Mouse (Mus musculus): Measurements from ENCODE around the gene Tmem231. TPM values are rescaled to one million over a fixed set of nuclear protein-coding genes. Genes with fewer than 3 reads are reported as not detected.

Tmem231 gene
- 14.6 and 14.8 TPM in 2 replicates for polyA plus RNA-seq (2015; fragmentation: Nextera tagmentation; extraction: Ambion mirVana)

DNA sequence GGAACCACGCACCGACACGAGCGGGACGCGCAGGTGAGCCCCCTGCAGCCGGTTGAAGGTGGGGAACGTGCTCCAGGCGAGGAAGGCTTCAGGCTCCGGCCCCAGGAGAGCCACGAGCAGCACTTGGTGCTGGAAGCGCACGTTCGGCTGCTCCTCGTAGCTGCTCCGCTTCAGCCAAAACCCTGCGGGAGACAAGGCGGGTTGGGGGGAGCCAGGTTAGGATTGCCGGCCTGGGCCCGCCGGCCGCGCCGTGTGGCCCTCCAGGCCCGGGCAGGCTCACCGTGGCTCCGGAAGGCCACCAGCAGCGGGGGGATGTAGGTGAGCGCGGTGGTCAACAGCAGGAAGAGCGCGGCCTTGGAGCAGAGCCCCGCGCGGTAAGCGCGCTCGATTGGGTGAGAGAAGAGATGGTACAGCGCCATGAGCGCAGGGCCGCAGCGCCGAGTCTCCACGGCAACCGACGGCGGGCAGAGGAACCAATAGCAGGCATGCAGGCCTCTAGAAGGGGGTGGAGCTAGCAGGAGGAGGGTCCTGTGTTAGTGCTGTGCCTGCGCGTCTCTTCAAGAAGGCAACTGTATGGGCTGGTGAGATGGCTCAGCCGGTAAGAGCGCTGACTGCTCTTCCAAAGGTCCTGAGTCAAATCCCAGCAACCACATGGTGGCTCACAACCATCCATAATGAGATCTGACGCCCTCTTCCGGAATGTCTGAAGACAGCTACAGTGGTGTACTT, at the start of gene Tmem231:
Tmem231 (minus strand) TSS at position 534 of the 729 bp plus-strand sequence.
- under 1% methylated on average over 53 of the region's 53 CpGs for WGBS
- H3K4me3 ChIP-seq: peak within 1 kb of the TSS; percentile 79
- ATAC-seq: peak; percentile 100
- H3K27ac ChIP-seq: peak within 1 kb of the TSS; percentile 90
- no peaks in the 10 kb centered on the region for H3K27me3 ChIP-seq
- H3K9me3 ChIP-seq (replicated peaks): no peaks in the 10 kb centered on the region
- H3K4me1 ChIP-seq: peaks cover 20% of the 10 kb centered on the region
- H3K9ac ChIP-seq: peak within 1 kb of the TSS; percentile 85
- no peaks in the 10 kb centered on the region for H3K36me3 ChIP-seq (ENCODE audit: poor library complexity, severe bottlenecking)
- peak within 1 kb of the TSS; percentile 92 for H3K4me2 ChIP-seq

- Histone ChIP-seq H3K4me2 (no peak overlapping the region), H3K27ac (no peak overlapping the region), H3K4me3 (no peak overlapping the region), H3K9me3 (replicated peaks) (no peaks in the 10 kb centered on the region), H3K4me1 (no peaks in the 10 kb centered on the region), H3K9ac (no peak overlapping the region), H3K36me3 (ENCODE audit: poor library complexity, severe bottlenecking) (peaks cover 66% of the 10 kb centered on the region), H3K27me3 (no peaks in the 10 kb centered on the region)
- no peak for ATAC-seq
- WGBS: 80% methylated on average over 7 of the region's 7 CpGs
Observed at GRCm38 (mm10) chr8:111982116-111982515, 48.4 kb upstream of the Tmem231 start.

GRCm38 (mm10) chr8:111978147-111978546, 44.5 kb upstream of the Tmem231 start:
- no peak overlapping the region for H3K9ac ChIP-seq
- H3K9me3 ChIP-seq (replicated peaks): no peaks in the 10 kb centered on the region
- H3K27ac ChIP-seq: no peak overlapping the region
- H3K27me3 ChIP-seq: no peaks in the 10 kb centered on the region
- 81% methylated on average over 10 of the region's 10 CpGs for WGBS
- no peak for ATAC-seq
- no peaks in the 10 kb centered on the region for H3K4me1 ChIP-seq
- H3K36me3 ChIP-seq (ENCODE audit: poor library complexity, severe bottlenecking): peaks cover 53% of the 10 kb centered on the region
- no peak overlapping the region for H3K4me2 ChIP-seq
- H3K4me3 ChIP-seq: no peak overlapping the region

- H3K27ac ChIP-seq: no peak overlapping the region
- H3K4me2 ChIP-seq: no peak overlapping the region
- no peak for ATAC-seq
- WGBS: 88% methylated on average over 2 of the region's 2 CpGs
- no peak overlapping the region for H3K9ac ChIP-seq
- H3K9me3 ChIP-seq (replicated peaks): no peaks in the 10 kb centered on the region
- H3K4me1 ChIP-seq: no peaks in the 10 kb centered on the region
- no peaks in the 10 kb centered on the region for H3K27me3 ChIP-seq
- H3K4me3 ChIP-seq: no peak overlapping the region
- H3K36me3 ChIP-seq (ENCODE audit: poor library complexity, severe bottlenecking): peaks cover 55% of the 10 kb centered on the region
Observed at GRCm38 (mm10) chr8:111976326-111976725, 42.6 kb upstream of the Tmem231 start.

GRCm38 (mm10) chr8:111975706-111976105, 42.0 kb upstream of the Tmem231 start:
- 93% methylated on average over 2 of the region's 2 CpGs for WGBS

GRCm38 (mm10) chr8:111974138-111974537, 40.5 kb upstream of the Tmem231 start:
- 98% methylated on average over 12 of the region's 12 CpGs for WGBS
- H3K27ac ChIP-seq: no peak overlapping the region
- no peak overlapping the region for H3K9ac ChIP-seq
- H3K4me2 ChIP-seq: no peak overlapping the region
- no peaks in the 10 kb centered on the region for H3K27me3 ChIP-seq
- no peak overlapping the region for H3K4me3 ChIP-seq
- no peaks in the 10 kb centered on the region for H3K9me3 ChIP-seq (replicated peaks)
- H3K36me3 ChIP-seq (ENCODE audit: poor library complexity, severe bottlenecking): peaks cover 57% of the 10 kb centered on the region
- ATAC-seq: no peak
- H3K4me1 ChIP-seq: no peaks in the 10 kb centered on the region

More at GRCm38 (mm10) chr8:111975706-111976105, 42.0 kb upstream of the Tmem231 start:
- Histone ChIP-seq H3K27ac (no peak overlapping the region), H3K9ac (no peak overlapping the region), H3K9me3 (replicated peaks) (no peaks in the 10 kb centered on the region), H3K4me3 (no peak overlapping the region), H3K36me3 (ENCODE audit: poor library complexity, severe bottlenecking) (peaks cover 59% of the 10 kb centered on the region), H3K4me1 (no peaks in the 10 kb centered on the region), H3K4me2 (no peak overlapping the region), H3K27me3 (no peaks in the 10 kb centered on the region)
- ATAC-seq: no peak

DNA sequence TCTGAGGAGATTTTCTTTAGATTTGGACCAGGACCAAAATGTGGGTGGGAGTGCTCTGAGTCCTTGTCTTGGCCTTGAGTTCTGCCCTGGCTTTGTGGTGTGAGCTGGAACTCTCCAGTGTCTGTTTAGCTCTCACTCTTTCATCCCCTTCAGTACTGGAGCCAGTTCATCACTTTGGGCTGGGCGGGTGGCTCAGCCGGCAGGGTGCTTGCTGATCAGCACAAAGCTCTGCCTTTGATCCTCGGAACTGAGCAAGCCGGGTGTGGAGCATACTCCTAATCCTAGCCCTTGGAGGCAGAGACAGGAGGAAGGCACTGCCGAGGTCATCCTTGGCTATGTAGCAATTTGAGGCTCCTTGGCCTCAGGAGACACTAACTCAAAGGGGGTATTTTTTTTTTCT, 35.3 kb upstream of the Tmem231 start:
- H3K4me1 ChIP-seq: no peaks in the 10 kb centered on the region
- H3K27ac ChIP-seq: no peak overlapping the region
- H3K9me3 ChIP-seq (replicated peaks): no peaks in the 10 kb centered on the region
- no peak overlapping the region for H3K9ac ChIP-seq
- H3K27me3 ChIP-seq: no peaks in the 10 kb centered on the region
- no peak overlapping the region for H3K4me2 ChIP-seq
- peaks cover 42% of the 10 kb centered on the region for H3K36me3 ChIP-seq (ENCODE audit: poor library complexity, severe bottlenecking)
- no peak overlapping the region for H3K4me3 ChIP-seq
- no peak for ATAC-seq
- WGBS: 23% methylated on average over 5 of the region's 5 CpGs

GRCm38 (mm10) chr8:111968541-111968940, 34.9 kb upstream of the Tmem231 start:
- Histone ChIP-seq H3K36me3 (ENCODE audit: poor library complexity, severe bottlenecking) (peaks cover 38% of the 10 kb centered on the region), H3K27me3 (no peaks in the 10 kb centered on the region), H3K4me2 (no peak overlapping the region), H3K4me1 (no peaks in the 10 kb centered on the region), H3K9me3 (replicated peaks) (no peaks in the 10 kb centered on the region), H3K27ac (no peak overlapping the region), H3K9ac (no peak overlapping the region), H3K4me3 (no peak overlapping the region)
- no peak for ATAC-seq
- WGBS: 85% methylated on average over 10 of the region's 10 CpGs

- H3K4me3 ChIP-seq: no peak overlapping the region
- H3K9ac ChIP-seq: no peak overlapping the region
- ATAC-seq: no peak
- H3K4me2 ChIP-seq: no peak overlapping the region
- H3K36me3 ChIP-seq (ENCODE audit: poor library complexity, severe bottlenecking): peaks cover 30% of the 10 kb centered on the region
- no peaks in the 10 kb centered on the region for H3K27me3 ChIP-seq
- no peaks in the 10 kb centered on the region for H3K9me3 ChIP-seq (replicated peaks)
- whole genome bisulfite sequencing: 88% methylated on average over 5 of the region's 5 CpGs
- 0 out of 2 replicates have a peak, but pooled peaks cover 2% of the 10 kb centered on the region for H3K4me1 ChIP-seq
- H3K27ac ChIP-seq: no peak overlapping the region
Observed at GRCm38 (mm10) chr8:111967246-111967870, 33.7 kb upstream of the Tmem231 start.

GRCm38 (mm10) chr8:111964849-111965561, 31.3 kb upstream of the Tmem231 start:
- no peak overlapping the region for H3K9ac ChIP-seq
- H3K9me3 ChIP-seq (replicated peaks): no peaks in the 10 kb centered on the region
- H3K4me3 ChIP-seq: no peak overlapping the region
- no peak for ATAC-seq
- 0 out of 2 replicates have a peak, but pooled peaks cover 2% of the 10 kb centered on the region for H3K4me1 ChIP-seq
- 92% methylated on average over 6 of the region's 7 CpGs for WGBS
- H3K36me3 ChIP-seq (ENCODE audit: poor library complexity, severe bottlenecking): peaks cover 16% of the 10 kb centered on the region; the same call in 1 of the 2 replicates
- H3K27ac ChIP-seq: no peak overlapping the region
- H3K27me3 ChIP-seq: no peaks in the 10 kb centered on the region
- no peak overlapping the region for H3K4me2 ChIP-seq

- WGBS: 75% methylated on average over 5 of the region's 5 CpGs
- no peak for ATAC-seq
- Histone ChIP-seq H3K4me1 (0 out of 2 replicates have a peak, but pooled peaks cover 2% of the 10 kb centered on the region), H3K4me2 (no peak overlapping the region), H3K27me3 (no peaks in the 10 kb centered on the region), H3K4me3 (no peak overlapping the region), H3K9me3 (replicated peaks) (no peaks in the 10 kb centered on the region), H3K27ac (no peak overlapping the region), H3K9ac (no peak overlapping the region), H3K36me3 (ENCODE audit: poor library complexity, severe bottlenecking) (peaks cover 16% of the 10 kb centered on the region; the same call in 1 of the 2 replicates)
Observed at GRCm38 (mm10) chr8:111964351-111964750, 30.7 kb upstream of the Tmem231 start.

DNA sequence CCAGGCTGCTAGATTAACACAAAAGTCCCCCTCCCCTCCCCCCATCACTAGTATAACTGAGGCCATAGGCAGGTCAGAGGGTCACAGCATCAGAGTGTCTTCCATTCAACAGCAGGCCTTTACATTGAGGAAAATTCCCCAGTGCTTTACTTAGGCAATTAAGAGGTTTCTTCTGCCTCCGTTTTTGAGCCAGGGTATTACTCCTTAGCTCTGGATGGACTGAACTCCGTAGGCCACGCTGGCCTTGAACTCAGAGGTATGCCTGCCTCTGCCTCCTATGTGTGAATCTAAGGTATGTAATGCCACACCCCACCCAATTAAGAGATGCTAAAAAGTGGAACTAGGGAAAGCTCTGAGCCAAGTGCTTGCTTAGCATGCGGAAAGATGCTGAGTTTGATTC, 29.9 kb upstream of the Tmem231 start:
- no peak for ATAC-seq
- WGBS: 81% methylated on average over 4 of the region's 4 CpGs
- no peaks in the 10 kb centered on the region for H3K9me3 ChIP-seq (replicated peaks)
- no peak overlapping the region for H3K27ac ChIP-seq
- H3K4me1 ChIP-seq: 0 out of 2 replicates have a peak, but pooled peaks cover 2% of the 10 kb centered on the region
- peaks cover 19% of the 10 kb centered on the region; the same call in 1 of the 2 replicates for H3K36me3 ChIP-seq (ENCODE audit: poor library complexity, severe bottlenecking)
- no peak overlapping the region for H3K9ac ChIP-seq
- no peak overlapping the region for H3K4me3 ChIP-seq
- no peaks in the 10 kb centered on the region for H3K27me3 ChIP-seq
- no peak overlapping the region for H3K4me2 ChIP-seq

Measured in forebrain, embryonic 13.5 days (tissue).